Mouse (Mus musculus) kidney, adult 18-20 months (tissue): ENCODE data around the gene Sbf2.

Experiments
- DNase-seq: peaks from one replicate; pipeline ENCODE4 v3.0.0; 2021

Sbf2 gene

DNA sequence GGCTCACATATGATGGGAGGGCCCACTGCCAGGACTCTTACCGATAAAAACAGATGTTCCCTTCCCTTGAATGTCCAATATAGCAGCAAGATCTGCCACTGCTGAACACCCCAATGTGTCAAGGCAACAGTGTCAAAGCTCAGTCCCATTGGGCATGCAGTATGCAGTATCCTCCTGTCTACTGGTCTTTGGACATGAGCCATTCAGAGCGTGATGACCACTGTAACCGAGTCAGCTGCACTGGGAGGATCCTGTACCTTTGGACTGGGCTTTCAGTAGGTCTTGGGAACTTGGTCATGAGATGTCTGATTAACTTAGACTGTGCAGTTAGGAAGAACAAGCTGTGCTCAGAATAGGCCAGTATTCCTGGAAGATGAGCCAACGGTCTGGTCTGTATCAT lies 309.2 kb downstream of the Sbf2 start:
- peak; percentile 52 for DNase-seq

DNA sequence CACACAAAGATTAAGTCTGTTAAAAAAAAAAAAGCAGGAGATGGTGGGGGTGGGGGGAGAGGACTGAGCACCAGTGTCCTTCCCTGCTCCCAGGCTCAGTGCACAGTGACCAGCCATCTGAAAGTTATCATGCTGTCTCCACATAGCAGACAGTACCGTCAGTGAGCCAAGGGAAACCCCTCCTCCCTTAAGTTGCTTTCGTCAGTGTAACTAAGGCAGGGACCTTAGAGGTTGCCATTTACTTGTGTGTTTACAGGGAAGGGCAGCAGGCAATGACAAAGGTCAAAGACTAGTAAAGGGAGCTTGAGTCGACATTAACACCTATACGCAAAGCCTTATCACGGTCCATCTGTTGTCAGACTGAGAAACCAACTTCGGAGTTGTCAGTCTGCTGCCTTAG lies 311.8 kb downstream of the Sbf2 start:
- DNase-seq: no peak

DNA sequence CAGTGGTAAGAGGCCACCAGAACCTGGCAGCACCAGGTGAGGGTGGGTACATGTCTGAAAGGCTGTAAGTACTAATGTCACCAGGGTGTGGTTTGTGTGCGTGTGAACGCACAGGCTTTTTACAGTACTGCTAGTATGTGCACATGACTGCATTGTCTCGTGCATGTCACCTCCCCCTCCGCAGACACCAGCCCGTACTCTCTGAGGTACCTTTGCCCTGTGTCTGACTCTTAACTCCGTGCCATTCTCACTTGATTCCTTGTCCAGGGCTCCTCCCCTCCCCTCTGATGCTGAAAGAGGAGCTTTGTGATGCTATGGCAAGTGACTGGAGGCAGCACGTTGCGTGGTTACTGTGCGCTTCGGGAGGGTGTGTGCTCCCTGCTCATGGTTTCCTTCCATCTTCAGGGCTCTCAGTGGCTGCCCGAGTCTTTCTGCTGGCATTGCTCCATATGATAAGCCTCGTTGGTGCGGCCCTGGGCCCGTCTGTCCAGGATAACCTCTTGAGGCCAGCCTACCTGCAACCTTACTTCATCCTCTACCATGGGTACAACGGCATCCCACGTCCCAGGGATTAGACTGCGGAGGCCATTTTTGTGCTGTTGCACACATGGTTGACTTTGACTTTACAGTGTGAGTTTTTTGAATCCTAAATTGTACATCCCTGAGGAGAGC lies 315.8 kb downstream of the Sbf2 start:
- DNase-seq: peak; percentile 38

DNA sequence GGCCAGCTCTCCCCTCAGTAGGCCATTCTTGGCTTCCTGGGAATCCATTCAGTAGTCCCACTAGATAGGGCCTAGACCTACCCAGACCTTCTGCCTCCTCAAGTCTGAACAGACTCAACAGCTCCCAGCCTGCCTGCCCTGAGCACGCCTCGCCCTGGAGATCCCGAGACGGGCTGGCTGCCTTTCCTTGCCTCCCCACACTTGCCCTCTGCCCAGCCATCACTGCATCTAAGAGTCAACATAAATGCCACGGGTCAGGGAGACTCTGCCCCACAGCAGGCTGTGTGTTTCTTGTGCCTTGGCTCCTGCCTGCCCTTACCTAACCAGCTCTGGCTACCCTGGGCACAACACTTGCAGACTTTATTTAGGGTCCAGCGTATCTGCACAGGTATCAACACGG lies 316.6 kb downstream of the Sbf2 start:
- DNase-seq: peak; percentile 25

DNA sequence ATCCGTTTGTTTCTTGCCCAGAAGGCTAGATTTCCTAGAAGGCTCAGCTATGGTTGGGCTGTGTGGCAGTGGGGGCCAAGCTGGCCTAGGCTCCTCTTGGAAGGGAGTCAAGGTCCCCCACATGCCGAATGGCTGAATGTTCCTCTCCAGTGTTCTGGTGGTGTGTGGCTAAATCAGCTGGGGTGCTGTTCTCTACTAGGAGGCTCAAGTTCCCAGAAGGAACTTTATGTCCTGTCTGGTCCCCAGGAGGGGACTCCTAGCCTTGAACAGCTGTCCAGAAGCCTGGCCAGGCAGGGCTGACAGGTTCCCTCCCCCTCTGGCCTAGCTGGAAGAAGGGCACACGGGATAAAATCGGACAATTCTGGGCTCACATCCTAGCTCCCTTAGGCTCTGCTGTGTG lies 317.1 kb downstream of the Sbf2 start:
- DNase-seq: no peak

DNA sequence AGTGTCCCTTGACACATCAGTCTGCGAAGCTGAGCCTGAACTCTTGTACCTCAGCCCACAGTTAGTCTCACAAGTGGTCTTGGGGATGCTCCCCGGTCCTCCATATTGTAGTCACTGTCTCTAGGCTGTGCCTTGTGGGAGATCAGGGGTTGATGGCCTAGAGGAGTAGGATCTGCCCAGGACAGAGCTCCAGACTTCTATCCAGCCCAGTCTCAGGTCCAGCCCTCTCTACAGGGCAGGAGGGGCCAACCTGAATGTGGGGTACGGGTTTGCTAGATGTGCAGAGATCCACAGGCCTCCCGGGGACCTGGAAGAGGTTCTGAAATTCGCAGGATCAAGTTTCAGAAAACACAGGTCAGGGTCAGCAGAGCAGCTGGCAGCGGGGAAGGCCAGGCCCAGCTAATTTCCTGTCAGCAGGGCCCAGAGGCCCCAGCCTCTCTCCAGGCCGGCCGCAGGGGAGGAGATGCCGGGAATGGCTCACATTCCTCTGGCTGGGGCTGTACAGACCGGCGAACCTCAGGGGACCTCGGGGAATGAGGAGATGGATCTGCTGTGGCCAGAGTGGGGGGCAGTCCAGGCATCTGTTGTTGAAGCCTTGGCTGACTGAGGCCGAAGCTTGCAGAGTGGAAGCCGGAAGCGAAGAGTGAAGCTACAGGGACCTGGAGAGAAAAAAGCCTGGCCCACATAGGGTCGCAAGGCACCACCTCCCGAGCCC lies 317.7 kb downstream of the Sbf2 start:
- DNase-seq: peak; percentile 64

DNA sequence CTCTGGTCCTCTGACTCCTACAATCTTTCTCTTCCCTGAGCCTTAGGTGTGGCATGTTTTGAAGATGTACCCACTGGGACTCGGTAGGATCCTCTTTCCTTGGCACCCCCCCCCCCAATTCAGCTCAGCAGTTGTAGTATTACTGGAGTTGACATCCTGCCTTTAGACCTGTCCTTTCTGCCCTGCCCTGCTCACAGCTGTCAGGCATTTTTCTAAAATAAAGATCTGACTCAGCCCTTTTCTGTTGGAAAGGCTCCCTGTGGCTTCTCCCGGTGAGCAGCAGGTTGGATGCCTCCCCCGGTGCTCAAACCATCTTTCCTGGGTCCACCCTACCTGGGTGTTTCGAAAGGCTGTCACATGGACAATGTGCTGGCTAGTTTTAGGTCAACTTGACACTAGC lies 325.1 kb downstream of the Sbf2 start:
- DNase-seq: no peak

DNA sequence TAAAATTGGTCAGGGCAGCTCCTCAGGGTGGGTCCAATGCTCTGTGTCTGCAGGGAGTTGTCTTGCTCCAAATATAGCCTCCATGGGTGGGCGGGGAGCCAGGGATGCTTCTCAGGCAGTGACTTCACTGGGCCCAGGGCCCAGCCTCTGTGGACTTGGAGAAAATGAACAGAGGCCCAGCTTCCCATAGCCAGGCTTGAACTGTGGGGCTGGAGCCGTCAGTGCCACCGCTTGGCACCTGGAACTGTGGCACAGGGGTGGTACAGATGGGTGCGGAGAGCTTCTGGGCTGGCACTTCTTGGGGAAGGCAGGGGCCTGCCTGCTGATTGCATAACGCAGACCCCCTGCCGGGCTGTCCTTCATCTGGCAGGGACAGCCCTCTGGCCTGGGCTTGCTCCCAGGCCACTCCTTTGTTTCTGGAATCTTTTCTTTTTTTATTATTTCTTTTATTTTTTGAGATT lies 326.0 kb downstream of the Sbf2 start:
- DNase-seq: peak; percentile 56

DNA sequence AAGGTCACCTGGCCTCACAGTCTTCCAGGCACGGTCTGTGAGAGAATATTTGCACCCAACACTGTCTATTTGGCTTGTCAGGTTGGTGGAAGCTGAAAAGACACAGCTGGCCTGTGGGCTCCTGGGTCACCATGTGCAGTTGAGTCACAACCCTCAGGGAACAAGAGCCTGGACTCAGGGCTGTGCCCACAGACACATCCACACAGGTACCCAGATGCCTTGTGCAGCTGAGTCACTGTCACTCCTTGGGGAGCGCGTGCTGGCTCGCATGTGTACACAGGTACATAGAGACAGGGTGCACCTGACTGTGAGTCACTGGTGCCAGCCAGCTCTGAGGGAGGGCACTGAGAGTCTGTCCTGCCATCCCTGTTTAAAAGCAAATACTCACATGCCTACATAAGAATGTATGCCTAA lies 326.5 kb downstream of the Sbf2 start:
- no peak for DNase-seq

DNA sequence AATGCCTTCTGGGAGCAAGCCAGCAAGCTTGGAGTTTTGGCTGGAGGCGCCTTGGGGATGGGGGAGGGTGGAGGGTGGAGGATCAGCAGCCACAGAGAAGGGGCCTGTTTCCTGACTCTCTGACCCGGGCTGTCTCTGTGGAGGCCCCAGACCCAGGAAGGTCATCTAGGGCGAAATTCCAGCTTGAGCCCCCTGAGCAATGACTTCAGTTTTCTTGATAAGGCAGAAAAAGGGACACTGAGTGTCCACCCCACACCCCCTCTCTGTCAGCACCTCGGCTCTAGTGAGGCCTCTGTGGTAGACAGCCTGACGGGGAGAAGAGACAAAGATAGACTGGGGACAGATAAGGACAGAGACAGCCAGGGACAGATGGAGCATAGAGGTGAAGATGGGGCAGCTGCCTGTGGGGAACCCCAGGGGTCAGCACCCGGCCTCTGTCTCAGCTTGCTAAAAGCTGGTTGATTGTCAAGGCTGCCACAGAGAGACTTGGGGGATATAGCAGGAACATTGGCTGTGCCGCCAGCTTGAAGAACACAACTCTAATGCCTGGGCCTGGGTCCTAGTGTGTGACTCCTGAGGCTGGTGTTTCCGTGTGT lies 327.1 kb downstream of the Sbf2 start:
- no peak for DNase-seq

DNA sequence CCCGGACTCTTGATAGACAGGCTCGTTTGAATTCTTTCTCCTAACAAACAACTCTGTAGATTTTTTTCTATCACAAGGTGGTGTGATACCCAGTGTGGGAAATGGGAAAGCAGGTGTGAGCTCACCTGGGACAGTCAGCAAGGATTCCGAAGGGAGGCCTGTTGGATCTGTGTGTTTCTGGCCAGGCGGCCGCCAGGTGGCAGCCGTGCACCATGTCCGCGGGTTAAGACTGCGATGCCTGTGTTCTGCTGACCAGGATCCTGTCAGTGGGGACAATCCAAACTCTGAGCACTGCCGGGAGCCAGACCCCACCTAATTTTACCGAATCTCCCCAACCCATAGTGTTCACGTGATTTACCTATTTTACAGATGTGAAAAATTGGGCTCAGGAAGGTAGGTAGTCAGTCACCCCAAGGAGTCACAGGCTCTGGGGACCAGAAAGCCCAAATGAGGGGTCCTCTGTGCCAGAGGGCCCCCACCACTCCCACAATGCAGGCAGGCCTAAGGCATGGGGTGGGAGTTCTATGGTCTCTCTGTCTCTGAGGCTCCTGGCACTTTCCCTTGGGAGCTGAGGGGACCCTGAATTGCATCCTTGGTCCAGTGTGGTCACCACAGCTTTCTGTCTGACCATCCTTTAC lies 327.8 kb downstream of the Sbf2 start:
- peak; percentile 88 for DNase-seq

DNA sequence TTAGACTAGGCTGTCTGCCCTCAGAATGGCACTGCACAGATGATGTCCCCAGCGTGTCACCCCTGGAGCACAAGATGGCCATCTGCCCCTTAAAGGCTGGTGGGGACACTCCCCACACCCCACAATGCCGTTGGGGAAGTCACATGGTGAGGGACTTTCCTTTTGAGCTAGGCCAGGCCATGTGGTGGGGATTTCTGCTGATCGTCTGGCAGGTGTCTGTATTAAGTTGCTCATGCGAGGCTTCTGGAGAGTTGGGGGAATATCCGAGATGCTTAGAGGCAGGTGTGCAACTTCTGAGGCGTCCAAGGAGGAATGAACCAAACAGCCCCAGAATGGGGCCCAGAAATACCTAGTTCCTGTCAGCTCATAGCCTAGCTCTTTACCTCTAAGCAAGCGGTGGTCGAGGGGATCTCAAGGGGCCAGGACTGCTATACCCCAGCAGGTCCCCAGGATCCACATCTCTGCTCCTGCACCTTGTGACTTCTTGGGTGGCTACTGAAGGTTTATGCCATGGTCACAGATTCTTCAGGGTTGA lies 328.5 kb downstream of the Sbf2 start:
- DNase-seq: no peak

DNA sequence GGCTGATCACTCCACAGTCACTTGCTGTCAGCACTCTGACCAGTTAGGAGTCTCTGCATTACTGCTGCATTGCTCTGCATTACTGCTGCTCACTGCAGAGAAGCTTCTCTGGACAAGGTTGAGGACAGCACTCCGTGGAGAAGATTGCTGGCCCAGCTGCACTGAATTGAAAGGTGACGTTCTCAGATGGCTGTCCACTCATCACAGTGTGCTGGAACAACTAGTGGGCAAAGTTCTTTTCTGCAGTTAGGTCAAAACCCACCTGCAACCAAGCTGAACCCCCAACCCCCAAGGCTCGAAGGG lies 328.9 kb downstream of the Sbf2 start:
- no peak for DNase-seq

DNA sequence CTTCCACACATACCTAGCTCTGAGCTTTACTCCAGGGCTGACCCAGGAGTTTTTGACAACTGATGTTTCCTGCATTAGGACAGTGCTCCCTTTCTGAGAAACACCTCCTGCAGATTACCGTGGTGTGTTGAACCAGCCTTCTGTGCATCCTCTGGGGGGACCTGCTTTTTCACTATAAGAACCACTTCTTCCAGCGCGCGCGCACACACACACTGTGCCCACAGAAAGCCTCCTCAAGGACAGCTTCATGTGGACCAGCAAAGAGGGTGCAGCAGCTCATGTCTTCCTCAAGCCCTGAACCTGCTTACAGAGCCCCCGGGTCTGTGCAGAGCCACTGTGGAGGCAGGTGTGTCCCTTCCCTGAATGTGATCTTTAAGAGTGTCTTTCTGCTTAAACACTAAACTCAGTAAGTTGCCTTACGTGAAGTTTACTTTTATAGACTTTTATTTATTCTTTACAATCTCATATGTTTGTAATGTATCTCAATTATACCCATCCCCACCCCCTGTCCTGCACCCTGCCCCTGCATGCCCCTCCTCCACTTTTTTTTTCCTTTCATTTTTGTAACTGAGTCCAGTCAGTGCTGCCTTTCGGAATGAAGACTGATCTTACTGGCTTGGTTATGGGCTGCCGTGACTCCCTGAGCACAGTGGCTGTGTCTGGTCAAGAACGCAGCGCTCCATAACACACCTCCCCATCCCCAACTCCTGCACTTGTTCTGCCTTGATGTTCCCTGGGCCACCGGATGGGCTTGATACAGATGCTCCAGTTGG lies 329.5 kb downstream of the Sbf2 start:
- no peak for DNase-seq

DNA sequence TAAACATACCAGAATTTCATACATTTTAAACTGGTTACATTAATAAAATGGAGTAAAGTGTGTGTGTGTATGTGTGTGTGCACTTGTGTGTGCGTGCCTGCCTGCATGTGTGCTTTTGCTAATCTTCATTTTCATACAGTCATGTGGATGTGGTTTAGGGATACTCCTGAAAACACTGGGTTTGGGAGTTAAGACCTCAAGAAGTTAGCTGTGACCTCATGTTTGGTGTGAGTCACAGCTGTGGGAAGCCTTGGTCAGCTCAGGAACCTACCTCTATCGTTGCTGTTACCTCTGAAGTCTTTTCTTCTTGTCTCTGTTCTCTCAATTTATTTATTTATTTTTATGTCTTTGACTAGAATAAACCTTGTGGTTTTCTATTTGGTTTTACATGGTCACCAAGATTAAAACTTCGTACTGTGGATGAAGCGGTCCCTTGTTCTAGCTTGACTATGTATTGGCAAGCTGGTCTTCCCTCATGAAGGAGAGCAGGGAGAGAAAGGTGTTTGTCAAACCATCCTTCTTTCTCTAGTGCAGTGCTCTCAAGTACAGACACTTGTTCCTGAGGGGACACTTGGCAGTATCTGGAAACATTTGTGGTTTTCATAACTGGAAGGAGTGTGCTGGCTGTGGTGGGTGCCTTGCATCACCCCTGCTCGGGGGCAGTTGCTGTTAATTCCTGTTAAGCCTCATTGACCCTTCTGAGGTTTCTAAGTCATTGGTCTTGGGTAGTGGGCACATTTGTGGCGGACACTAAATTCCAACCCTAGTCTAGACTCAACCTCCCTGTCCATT lies 331.0 kb downstream of the Sbf2 start:
- DNase-seq: no peak

DNA sequence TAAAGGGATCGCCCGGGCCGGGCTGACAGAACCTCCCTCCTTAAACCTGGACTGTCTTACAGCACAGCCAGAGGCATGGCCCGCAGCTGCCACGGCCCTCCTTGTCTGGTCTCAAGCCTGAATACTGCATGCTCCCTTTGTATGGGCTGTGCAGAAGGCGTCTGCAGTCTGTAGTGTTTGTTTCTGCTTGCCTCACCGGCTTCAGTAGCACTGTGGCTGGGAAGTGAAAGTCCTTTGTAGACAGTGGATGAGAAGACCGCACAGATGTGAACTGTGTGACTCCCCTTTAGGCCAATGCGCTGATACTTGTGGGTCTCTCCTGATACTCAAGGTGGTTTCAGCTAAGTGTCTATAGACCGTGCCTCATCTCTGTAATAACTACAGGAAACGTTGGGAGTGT lies 331.9 kb downstream of the Sbf2 start:
- DNase-seq: no peak

DNA sequence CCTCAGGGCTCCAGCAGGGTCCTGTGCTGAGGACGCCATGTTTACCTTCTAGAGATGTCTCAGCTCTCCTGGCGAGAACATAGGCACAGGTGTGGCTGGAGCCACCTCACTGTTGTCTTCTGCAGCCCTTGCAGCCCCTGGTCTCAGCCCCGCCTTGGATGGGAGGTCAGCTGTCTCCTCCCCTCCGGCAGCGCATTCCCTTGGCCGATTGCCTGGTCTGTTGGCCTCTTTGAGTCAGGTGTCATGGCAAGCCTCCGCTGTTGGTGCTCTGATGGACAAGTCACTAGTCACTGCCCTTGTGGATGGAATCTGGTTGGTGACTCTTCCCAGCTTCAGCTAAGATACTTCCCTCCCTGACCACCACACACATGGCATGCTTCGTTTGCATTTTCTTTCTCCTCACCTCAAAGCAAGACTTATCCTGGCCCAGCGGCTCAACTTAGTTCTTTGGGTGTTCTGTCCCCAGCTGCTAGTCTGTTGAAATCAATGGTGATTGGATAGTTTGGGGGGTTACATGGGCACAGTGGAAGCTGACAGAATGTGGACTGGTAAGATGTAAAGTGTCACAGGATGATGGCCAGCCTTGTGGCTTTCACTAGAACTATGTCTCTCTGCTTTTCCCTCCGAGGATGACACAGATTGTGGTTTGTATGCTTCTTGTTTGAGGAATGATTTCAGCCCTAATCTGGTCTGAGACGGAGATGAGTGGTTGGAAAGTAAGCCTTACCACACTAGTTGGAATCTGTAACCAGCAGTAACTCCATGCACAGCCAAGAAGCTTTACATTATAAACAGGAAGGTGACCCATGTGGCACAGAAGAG lies 333.1 kb downstream of the Sbf2 start:
- no peak for DNase-seq

DNA sequence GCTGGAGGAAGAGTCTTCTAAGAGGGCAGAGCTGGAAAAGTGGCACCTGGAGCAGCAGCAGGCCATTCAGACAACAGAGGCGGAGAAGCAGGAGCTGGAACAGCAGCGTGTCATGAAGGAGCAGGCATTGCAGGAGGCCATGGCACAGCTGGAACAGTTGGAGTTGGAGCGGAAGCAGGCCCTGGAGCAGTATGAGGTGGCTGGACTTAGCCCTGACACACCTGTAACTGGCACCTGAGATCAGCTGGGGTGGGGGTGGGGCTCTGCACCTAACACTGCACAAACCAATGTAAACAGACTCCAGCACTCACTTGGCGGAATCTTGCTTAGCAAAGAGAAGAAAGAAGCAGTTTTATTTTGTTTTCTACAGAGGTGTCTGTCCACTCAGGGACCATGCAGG lies 335.5 kb downstream of the Sbf2 start:
- no peak for DNase-seq

DNA sequence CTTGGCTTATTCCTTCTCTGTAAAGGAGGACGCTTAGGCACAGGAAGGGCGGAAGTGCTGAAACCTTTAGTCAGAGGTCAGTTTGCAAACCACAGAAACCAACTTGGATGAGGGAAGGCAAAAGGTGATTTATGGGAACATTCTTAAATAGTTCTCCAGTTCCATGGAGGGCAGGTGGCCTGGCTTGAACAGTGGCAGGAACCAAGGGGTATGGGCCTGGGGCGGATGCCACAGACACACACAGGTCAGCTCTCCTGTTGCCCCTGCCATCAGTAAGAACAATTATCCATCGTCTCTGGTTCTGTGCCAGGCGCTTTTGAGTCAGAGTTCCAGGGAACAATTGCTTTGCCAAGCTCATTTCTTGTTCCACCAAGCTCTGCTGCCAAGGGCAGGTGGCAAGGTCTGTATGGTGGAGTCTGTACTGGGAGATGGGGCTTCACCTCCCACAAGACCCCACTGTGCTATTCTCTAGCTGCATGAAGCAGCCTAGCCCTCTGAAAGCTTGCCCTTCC lies 336.9 kb downstream of the Sbf2 start:
- DNase-seq: no peak

DNA sequence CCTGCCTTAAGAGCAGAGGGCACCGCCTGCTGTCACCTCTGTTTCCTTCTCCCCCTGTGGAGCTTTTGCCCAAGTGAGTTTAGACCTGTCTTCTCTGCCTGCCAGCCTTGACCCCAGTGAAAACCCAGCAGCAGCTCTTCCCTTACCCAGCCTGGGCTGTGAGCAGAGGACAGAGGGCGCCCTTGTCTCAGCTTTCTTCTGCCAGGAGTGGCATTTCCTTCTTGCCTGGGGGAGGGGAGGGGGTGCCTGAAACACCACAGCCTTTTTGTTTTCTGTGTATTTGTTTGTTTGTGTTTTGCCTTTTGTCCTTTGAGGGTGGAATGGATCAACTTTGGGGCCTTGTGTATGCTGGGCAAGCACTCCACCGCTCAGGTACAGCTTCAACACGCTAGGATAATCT lies 342.3 kb downstream of the Sbf2 start:
- peak; percentile 52 for DNase-seq

DNA sequence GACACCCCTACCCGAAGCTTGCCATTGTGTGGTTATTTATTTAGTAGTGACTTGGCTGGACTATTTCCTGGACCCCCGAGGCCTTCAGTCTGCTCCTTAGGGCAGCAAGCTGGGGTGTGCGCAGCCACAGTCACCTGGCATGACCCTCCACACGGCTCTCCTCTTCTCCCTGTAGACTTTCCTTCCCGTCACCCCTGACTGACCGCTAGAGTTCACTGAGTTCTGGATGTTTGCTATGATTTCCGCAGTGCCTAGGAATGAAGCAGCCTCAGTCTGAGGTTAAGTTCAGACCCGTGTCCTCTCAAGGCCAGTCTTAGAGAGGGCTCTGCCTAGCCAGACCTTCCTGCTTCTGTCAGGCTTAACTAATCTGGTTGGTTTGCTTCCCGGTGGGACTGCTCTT lies 342.9 kb downstream of the Sbf2 start:
- DNase-seq: peak; percentile 70
